Mouse (Mus musculus) heart, adult 8-10 months (tissue): ENCODE data around the gene Crkl. TPM values are rescaled to one million over a fixed set of nuclear protein-coding genes. Genes with fewer than 3 reads are reported as not detected.

Experiments used
- DNase-seq: peaks from one replicate; pipeline ENCODE4 v3.0.0; 2022; ENCODE audit warnings: low spot score
- total RNA-seq, 4 experiments: library from RNA; stranded (reverse); gene quantifications; 2 replicates each; pipeline ENCODE4 v1.2.4; 2022

Gene Crkl
- total RNA-seq = 10 to 100 TPM; 22.8 to 29.8 (median 28.1) TPM

GRCm38 (mm10) chr16:17451541-17452372 is at the start of gene Crkl:
Crkl (plus strand) TSS chr16:17451987.
- peak; percentile 98 for DNase-seq

DNA sequence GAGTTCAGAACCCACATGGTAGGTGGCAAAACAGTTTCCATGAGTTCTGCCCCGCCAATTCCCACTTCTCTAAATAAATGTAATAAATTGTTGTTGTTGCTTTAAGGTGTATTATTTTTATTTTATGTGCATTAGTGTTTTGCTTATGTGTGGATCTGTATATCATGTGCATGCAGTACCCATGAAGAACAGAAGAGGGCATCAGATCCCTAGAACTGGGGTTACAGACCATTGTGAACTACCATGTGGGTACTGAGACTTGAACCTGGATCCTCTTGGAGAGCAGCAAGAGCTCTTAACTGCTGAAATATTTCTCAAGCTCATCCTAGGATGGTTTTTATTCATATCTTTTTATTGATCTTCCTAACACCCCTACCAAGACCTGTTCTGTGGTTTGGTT is 48.9 kb upstream of the Crkl start:
- peak; percentile 46 for DNase-seq

GRCm38 (mm10) chr16:17405271-17405696 is 46.5 kb upstream of the Crkl start:
- peak; percentile 62 for DNase-seq

DNA sequence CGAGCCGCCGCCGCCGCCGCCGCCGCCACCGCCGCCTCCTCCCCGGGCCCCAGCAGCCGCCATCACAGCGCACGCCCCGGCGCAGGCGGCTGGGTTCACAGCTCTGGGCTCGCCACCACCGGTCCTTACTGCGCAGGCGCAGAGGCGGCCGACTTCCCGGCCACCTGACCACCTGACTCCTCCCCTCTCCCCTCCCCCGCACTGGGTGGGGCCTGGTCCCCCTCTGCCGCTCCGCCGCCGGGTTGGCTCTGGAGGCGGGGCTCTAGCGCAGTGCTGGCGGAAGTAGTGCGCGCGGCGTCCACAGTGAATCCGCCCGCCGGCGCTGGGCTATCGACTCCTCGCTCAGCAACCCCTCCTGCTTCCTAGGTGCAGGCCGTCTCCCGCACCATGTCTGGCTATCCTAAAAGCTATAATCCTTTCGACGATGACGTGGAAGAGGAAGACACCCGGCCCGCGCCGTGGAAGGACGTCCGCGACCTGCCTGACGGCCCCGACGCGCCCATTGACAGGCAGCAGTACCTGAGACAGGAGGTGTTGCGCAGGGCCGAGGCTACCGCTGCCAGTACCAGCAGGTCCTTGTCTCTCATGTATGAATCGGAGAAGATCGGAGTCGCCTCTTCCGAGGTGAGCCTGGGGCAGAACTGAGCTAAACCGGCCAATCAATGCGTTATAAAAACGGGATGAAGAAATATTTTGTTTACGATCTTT is 45.9 kb upstream of the Crkl start, which contains the start of the genes Snap29 and Pi4ka:
Gene Snap29 (plus strand): TSS at position 251 of the 708 bp plus-strand sequence.
Gene Pi4ka (minus strand): TSS at position 579 of the 708 bp plus-strand sequence.
- DNase-seq = peak; percentile 99

DNA sequence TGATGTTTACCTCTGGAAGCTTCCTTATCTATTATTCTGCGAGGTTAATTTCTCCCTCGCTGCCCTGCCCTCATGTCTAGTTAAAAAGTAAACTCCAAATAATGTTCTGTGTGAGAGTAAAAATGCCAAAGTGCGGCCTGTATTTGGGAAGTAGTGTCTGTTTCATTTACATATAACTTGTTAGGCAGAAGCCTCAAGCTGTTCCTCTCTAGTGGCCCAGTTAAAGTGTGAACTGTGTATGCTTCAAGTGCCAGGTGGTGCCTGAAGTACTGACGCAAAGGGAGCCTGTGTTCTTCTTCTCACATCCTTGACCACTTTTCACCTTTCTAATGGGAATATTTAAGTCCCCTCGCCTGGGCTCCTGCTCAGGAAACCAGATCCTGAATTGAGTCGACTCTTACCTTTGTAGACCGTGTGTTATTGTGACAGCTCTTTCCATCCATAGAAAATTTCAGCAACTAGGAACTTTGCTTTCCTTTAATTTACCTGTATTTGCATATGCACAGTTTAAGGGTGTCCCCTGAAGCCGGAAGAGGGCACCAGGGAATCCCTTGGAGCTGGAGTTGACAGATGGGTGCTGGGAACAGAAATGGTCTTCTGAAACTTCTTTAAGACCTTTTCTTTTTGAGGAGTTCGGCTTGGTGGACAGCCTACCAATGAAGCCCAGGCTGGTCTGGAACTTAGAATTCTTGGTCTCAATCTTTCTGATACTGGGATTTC is 45.1 kb upstream of the Crkl start:
- DNase-seq = no peak

GRCm38 (mm10) chr16:17409046-17409445 is 42.7 kb upstream of the Crkl start:
- DNase-seq = no peak

- DNase-seq = peak; percentile 55
Observed at GRCm38 (mm10) chr16:17410209-17410608, 41.6 kb upstream of the Crkl start.

DNA sequence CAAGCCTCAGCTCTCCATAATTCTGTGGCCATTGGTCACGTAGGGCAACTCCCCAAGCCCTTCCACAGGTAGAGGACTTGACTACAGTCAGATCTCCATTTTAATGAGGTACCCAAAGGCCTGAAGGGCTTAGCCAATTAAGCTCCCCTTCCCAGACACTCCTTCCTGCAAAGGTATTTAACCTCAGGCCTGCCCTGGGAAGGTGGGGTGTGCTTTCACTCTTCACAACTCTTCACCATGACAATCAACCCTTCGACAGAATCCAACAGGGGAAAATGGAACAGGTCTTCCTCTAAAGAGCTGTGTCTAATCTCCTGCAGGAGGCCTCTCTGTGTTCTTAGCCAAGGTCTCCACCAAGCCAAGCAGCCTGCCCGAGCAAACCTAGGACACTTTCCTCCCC is 28.8 kb upstream of the Crkl start:
- DNase-seq = no peak

GRCm38 (mm10) chr16:17432576-17432975 is 19.2 kb upstream of the Crkl start:
- no peak for DNase-seq

DNA sequence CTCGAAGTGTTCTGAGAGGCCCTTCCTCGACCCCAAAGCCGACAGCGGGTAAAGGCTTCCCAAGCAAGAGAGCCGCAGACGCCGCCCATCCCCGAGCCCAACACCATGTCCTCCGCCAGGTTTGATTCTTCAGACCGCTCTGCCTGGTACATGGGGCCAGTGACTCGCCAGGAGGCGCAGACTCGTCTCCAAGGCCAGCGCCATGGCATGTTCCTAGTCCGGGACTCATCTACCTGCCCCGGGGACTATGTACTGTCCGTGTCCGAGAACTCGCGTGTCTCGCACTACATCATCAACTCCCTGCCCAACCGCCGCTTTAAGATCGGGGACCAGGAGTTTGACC is 557 bp downstream of the Crkl start:
- no peak for DNase-seq

DNA sequence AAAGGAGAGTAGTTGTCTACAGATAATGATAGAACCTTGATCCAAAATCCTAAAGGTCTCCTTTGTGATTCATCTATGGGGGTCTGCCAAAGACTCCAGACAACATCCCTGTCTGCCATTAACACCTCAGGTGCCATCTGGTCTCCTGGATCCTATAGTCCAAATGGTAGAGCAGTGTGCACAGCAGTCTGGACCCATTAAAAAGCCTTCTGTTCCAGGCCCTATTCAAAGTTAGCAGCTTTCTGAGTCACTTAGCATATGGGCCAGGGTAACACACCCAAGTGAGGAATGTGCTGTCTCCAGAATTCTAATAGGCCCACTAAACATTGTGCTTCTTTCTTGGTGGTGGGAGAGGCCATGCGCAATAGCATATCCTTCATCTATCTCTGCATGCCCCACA is 5.1 kb downstream of the Crkl start:
- no peak for DNase-seq

- no peak for DNase-seq
Observed at GRCm38 (mm10) chr16:17460254-17460653, 8.5 kb downstream of the Crkl start.

GRCm38 (mm10) chr16:17461596-17461995 is 9.8 kb downstream of the Crkl start:
- no peak for DNase-seq

DNA sequence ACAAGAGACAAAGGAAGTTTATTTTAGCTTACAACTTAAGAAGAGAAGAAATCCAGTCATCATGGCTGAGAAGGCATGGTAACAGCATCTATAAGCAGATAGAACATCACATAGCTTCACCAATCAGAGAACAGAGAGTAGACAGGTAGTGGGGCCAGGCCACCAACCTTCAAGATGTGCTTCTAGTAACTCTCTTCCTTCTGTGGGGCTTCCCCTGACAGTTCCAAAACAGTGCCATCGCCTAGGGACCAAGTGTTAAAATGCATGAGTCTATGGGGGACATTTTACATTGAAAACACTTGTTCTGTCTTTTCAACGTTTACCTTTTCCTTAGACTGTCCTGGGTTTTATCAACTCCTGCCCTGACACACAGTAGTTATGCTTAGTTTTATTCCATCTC is 11.4 kb downstream of the Crkl start:
- no peak for DNase-seq

GRCm38 (mm10) chr16:17466875-17467663 is 15.3 kb downstream of the Crkl start:
- no peak for DNase-seq

- no peak for DNase-seq
Observed at GRCm38 (mm10) chr16:17472498-17472897, 20.7 kb downstream of the Crkl start.

- no peak for DNase-seq
Observed at GRCm38 (mm10) chr16:17474091-17474490, 22.3 kb downstream of the Crkl start.

- DNase-seq = no peak
Observed at GRCm38 (mm10) chr16:17474761-17475160, 23.0 kb downstream of the Crkl start.

DNA sequence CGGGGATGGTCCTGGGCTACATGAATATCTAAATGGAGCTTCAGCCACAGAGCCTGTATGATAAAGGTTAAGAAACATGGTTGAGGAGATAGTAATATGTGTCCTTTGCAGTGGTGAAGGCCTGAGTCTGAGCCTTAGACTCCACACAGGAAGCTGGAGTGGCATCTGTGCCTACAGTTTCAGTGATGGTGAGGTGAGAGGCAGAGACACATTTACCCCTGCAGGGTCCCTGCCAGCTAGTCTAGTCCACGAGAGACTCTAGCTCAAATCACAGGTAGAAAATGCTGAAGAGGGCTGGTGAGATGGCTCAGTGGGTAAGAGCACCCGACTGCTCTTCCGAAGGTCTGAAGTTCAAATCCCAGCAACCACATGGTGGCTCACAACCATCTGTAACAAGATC is 23.5 kb downstream of the Crkl start:
- no peak for DNase-seq

- DNase-seq = no peak
Observed at GRCm38 (mm10) chr16:17478331-17478943, 26.6 kb downstream of the Crkl start.

- DNase-seq = no peak
Observed at GRCm38 (mm10) chr16:17481465-17481864, 29.7 kb downstream of the Crkl start.
